Mouse (Mus musculus) heart, embryonic 16.5 days (tissue): Measurements from ENCODE around the gene Ankrd55. TPM values are rescaled to one million over a fixed set of nuclear protein-coding genes. Genes with fewer than 3 reads are reported as not detected.

Experiments
- ATAC-seq: fragments of 200-750 bp; cut with Nextera tagmentation; replicated peaks from 2 replicates; pipeline ENCODE4 v1.8.0; 2017; ENCODE audit warnings: moderate number of reproducible peaks; ENCODE audit not compliant: insufficient read depth, low FRiP score; ENCODE audit errors: extremely low read depth
- H3K27ac ChIP-seq: fragments of 300-500 bp; sonication (generic); 2 replicates; pipeline ENCODE4 v1.5.1; 2014; ENCODE audit warnings: mild to moderate bottlenecking, low read length, control low read depth, moderate library complexity
- H3K27me3 ChIP-seq: fragments of 300-500 bp; sonication (generic); 2 replicates; pipeline ENCODE4 v1.6.1; 2014; ENCODE audit warnings: low read length, mixed read lengths; ENCODE audit not compliant: control insufficient read depth, insufficient read depth
- H3K36me3 ChIP-seq: fragments of 300-500 bp; sonication (generic); 2 replicates; pipeline ENCODE4 v1.6.1; 2014; ENCODE audit not compliant: control insufficient read depth, insufficient read depth
- H3K4me1 ChIP-seq: fragments of 300-500 bp; sonication (generic); 2 replicates; pipeline ENCODE4 v1.6.1; 2014; ENCODE audit warnings: low read length, mixed read lengths; ENCODE audit not compliant: control insufficient read depth, insufficient read depth
- H3K4me2 ChIP-seq: fragments of 300-500 bp; sonication (generic); 2 replicates; pipeline ENCODE4 v1.6.1; 2014; ENCODE audit warnings: low read depth, mild to moderate bottlenecking, control low read depth, low read length
- H3K4me3 ChIP-seq: fragments of 300-500 bp; sonication (generic); 2 replicates; pipeline ENCODE4 v1.5.1; 2014; ENCODE audit warnings: mild to moderate bottlenecking, control low read depth, low read length
- H3K9ac ChIP-seq: fragments of 300-500 bp; sonication (generic); 2 replicates; pipeline ENCODE4 v1.6.1; 2014; ENCODE audit warnings: low read length, control low read depth
- H3K9me3 ChIP-seq: fragments of 300-500 bp; sonication (generic); replicated peaks from 2 replicates; pipeline ENCODE4 v1.6.1; 2016; ENCODE audit warnings: low read length; ENCODE audit not compliant: control insufficient read depth
- WGBS: fragments of 180-500 bp; shearing (Covaris S2); extraction: QIAGEN DNeasy Blood & Tissue Kit; methylation state at CpG from one replicate; pipeline ENCODE4 v1.1.7; 2014; 5-methylcytosine and 5-hydroxymethylcytosine counted together
- polyA plus RNA-seq: library from polyadenylated mRNA; unstranded; fragments of >200 nt; fragmentation: Nextera tagmentation; extraction: Ambion mirVana; gene quantifications from 2 replicates; pipeline ENCODE4 v1.2.1, GENCODE M21; 2015

Ankrd55 gene
- polyA plus RNA-seq, 1 experiment from 2014 or later, result 0.32 TPM

- no peak overlapping the region for H3K27ac ChIP-seq
- H3K9ac ChIP-seq, result no peak overlapping the region
- 71% methylated on average over 8 of the region's 8 CpGs for WGBS
- H3K9me3 ChIP-seq, result no peaks in the 10 kb centered on the region
- H3K4me2 ChIP-seq, result no peak overlapping the region
- H3K4me3 ChIP-seq, result no peak overlapping the region
- no peaks in the 10 kb centered on the region for H3K4me1 ChIP-seq
- no peaks in the 10 kb centered on the region for H3K27me3 ChIP-seq
- no peak for ATAC-seq
- H3K36me3 ChIP-seq, result no peaks in the 10 kb centered on the region
Measured at GRCm38 (mm10) chr13:112344270-112344864, 56.1 kb downstream of the Ankrd55 start.

DNA sequence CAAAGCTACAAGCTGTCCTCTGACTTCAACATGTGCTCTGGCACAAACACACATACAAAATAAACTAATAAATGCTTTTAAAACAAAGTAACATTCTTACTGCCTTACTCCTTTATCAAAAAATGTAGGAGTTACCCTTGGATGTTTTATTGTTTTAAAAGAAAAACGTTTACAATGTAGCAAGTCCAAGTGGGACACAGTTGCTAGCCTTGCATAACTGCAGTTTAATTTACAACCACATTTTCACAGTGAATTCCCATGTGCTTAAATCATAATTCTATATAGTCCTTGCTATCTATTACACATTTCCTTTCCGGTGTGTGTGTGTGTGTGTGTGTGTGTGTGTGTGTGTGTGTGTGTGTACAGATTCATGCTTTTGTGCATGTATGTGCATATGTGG is 57.3 kb downstream of the Ankrd55 start:
- WGBS, result 60% methylated on average over 2 of the region's 2 CpGs
- H3K9me3 ChIP-seq, result peaks cover 8% of the 10 kb centered on the region
- no peaks in the 10 kb centered on the region for H3K36me3 ChIP-seq
- H3K27me3 ChIP-seq, result no peaks in the 10 kb centered on the region
- H3K9ac ChIP-seq, result no peak overlapping the region
- no peaks in the 10 kb centered on the region for H3K4me1 ChIP-seq
- no peak for ATAC-seq
- H3K4me3 ChIP-seq, result no peak overlapping the region
- no peak overlapping the region for H3K4me2 ChIP-seq
- H3K27ac ChIP-seq, result peak overlapping the region; percentile 18; the same call in 1 of the 2 replicates

DNA sequence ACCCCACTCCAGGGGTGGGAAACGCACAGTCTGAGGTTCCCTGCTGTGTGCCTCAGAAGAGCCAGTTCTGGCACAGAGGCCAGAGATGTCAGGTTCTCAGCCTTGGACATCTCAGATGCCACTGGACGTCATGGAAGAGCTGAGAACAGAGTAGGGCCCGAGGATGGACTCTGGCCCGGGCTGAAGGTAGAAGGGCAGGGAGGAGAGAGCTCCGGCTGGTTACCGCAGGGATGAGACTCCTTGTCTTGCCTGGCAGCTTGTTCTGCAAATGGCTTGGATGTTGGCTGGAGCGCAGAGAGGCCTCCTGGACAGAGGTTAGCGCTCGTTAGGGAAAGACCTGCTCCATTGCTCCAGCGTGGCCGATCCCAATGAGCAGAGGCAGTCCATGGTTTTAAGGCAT is 57.8 kb downstream of the Ankrd55 start:
- no peaks in the 10 kb centered on the region for H3K4me1 ChIP-seq
- ATAC-seq, result no peak

GRCm38 (mm10) chr13:112346659-112347142 is 58.5 kb downstream of the Ankrd55 start:
- no peak overlapping the region for H3K9ac ChIP-seq
- no peak overlapping the region for H3K27ac ChIP-seq
- peaks cover 8% of the 10 kb centered on the region for H3K9me3 ChIP-seq
- H3K27me3 ChIP-seq, result no peaks in the 10 kb centered on the region
- H3K4me1 ChIP-seq, result no peaks in the 10 kb centered on the region
- ATAC-seq, result no peak
- WGBS, result 62% methylated on average over 7 of the region's 7 CpGs
- H3K4me2 ChIP-seq, result no peak overlapping the region
- H3K36me3 ChIP-seq, result no peaks in the 10 kb centered on the region
- H3K4me3 ChIP-seq, result no peak overlapping the region

More for the DNA sequence above, 57.8 kb downstream of the Ankrd55 start:
- WGBS, result 87% methylated on average over 11 of the region's 11 CpGs
- H3K27ac ChIP-seq, result peak overlapping the region; percentile 18; the same call in 1 of the 2 replicates
- H3K27me3 ChIP-seq, result no peaks in the 10 kb centered on the region
- no peaks in the 10 kb centered on the region for H3K36me3 ChIP-seq
- H3K4me2 ChIP-seq, result no peak overlapping the region
- no peak overlapping the region for H3K9ac ChIP-seq
- peaks cover 8% of the 10 kb centered on the region for H3K9me3 ChIP-seq
- H3K4me3 ChIP-seq, result no peak overlapping the region

- ATAC-seq, result no peak
Measured at GRCm38 (mm10) chr13:112348250-112348649, 60.0 kb downstream of the Ankrd55 start.

GRCm38 (mm10) chr13:112348896-112349484 is 60.7 kb downstream of the Ankrd55 start:
- no peak overlapping the region for H3K27ac ChIP-seq
- WGBS, result 81% methylated on average over 14 of the region's 14 CpGs

More at GRCm38 (mm10) chr13:112348250-112348649, 60.0 kb downstream of the Ankrd55 start:
- WGBS, result 100% methylated on average over 1 of the region's 1 CpGs
- no peak overlapping the region for H3K27ac ChIP-seq
- no peaks in the 10 kb centered on the region for H3K36me3 ChIP-seq
- no peak overlapping the region for H3K4me2 ChIP-seq
- peaks cover 8% of the 10 kb centered on the region for H3K9me3 ChIP-seq
- H3K4me1 ChIP-seq, result no peaks in the 10 kb centered on the region
- H3K9ac ChIP-seq, result no peak overlapping the region
- H3K4me3 ChIP-seq, result no peak overlapping the region
- no peaks in the 10 kb centered on the region for H3K27me3 ChIP-seq

GRCm38 (mm10) chr13:112349500-112349899 is 61.2 kb downstream of the Ankrd55 start:
- Histone ChIP-seq H3K4me1 (peaks cover 8% of the 10 kb centered on the region), H3K4me2 (no peak overlapping the region), H3K36me3 (no peaks in the 10 kb centered on the region), H3K27ac (no peak overlapping the region), H3K27me3 (no peaks in the 10 kb centered on the region), H3K4me3 (no peak overlapping the region), H3K9ac (no peak overlapping the region), H3K9me3 (peaks cover 8% of the 10 kb centered on the region)
- WGBS, result 73% methylated on average over 7 of the region's 7 CpGs
- ATAC-seq, result no peak

More at GRCm38 (mm10) chr13:112348896-112349484, 60.7 kb downstream of the Ankrd55 start:
- Histone ChIP-seq H3K36me3 (no peaks in the 10 kb centered on the region), H3K4me2 (no peak overlapping the region), H3K9ac (no peak overlapping the region), H3K27me3 (no peaks in the 10 kb centered on the region), H3K4me1 (peaks cover 4% of the 10 kb centered on the region), H3K4me3 (no peak overlapping the region), H3K9me3 (peaks cover 8% of the 10 kb centered on the region)
- ATAC-seq, result no peak

- Histone ChIP-seq H3K4me1 (peaks cover 11% of the 10 kb centered on the region), H3K36me3 (no peaks in the 10 kb centered on the region), H3K27ac (no peak overlapping the region), H3K4me3 (no peak overlapping the region), H3K9ac (no peak overlapping the region), H3K27me3 (no peaks in the 10 kb centered on the region), H3K4me2 (no peak overlapping the region), H3K9me3 (peaks cover 8% of the 10 kb centered on the region)
- no peak for ATAC-seq
- 69% methylated on average over 8 of the region's 8 CpGs for WGBS
Measured at GRCm38 (mm10) chr13:112351943-112352342, 63.7 kb downstream of the Ankrd55 start.

DNA sequence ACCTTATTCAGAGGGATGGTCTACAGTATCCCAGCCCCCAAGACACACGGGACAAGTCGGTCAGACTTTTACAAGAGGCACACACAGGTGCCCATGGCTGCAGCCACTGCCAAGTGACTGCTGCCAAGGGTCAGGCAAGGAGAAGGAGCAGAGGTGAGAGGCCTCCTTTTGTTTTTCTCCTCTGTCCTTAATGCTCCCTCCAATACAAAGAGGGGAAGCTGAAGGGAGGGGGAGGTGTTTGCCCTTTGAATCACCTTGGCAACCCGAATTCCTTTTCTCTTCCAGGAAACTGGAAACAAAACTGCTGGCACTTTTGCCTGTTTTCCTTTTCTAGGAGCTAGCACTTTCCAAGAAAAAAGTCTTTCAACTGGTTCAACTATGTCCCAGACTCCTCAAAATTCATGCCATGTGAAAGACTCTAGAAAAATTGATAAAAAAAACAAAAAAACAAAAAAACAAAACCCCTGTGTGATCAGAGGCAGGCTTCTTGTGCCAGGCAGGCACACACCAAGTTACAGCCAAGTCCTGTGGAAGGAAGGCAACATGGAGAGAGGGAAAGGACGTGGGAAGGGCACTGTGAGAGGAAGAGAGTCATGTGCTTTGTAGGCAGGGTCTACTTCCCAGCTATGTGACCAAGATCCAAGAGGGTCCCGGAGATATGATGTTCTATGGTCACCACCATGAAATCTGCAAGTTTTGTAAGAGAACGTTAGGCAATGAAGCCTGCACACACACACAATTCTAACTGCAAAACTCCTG is 66.0 kb downstream of the Ankrd55 start:
- 35% methylated on average over 6 of the region's 6 CpGs for WGBS
- Histone ChIP-seq H3K4me3 (no peak overlapping the region), H3K9me3 (peaks cover 8% of the 10 kb centered on the region), H3K27me3 (no peaks in the 10 kb centered on the region), H3K4me1 (peaks cover 11% of the 10 kb centered on the region), H3K9ac (no peak overlapping the region), H3K27ac (peak overlapping the region; percentile 54; the same call in 1 of the 2 replicates), H3K36me3 (no peaks in the 10 kb centered on the region), H3K4me2 (no peak overlapping the region)
- no peak; the same call in 1 of the 2 replicates for ATAC-seq
